Mouse (Mus musculus) c-Kit-positive CD71-negative TER-119-negative erythroid progenitor cells, embryonic 14.5 days (primary cell): Measurements from ENCODE around the gene Rtl3.
A peak's percentile ranks its signal among the peaks of the same experiment; 100 is the strongest.

Source experiments
- DNase-seq: peaks from one replicate; pipeline ENCODE4 v3.0.0-alpha.2; 2013; ENCODE audit warnings: low read depth

Gene Rtl3

GRCm38 (mm10) chrX:106840409-106840808, at the start of gene Rtl3:
Gene Rtl3, minus strand, starts transcription at chrX:106840644.
- DNase-seq = no peak

GRCm38 (mm10) chrX:106872315-106872714, 31.9 kb upstream of the Rtl3 start:
- DNase-seq = no peak

- DNase-seq = no peak
These were observed 31.4 kb upstream of the Rtl3 start for GRCm38 (mm10) chrX:106871894-106872293.

GRCm38 (mm10) chrX:106871426-106871825, 31.0 kb upstream of the Rtl3 start:
- no peak for DNase-seq

- no peak for DNase-seq
These were observed 13.3 kb upstream of the Rtl3 start for GRCm38 (mm10) chrX:106853523-106854300.

GRCm38 (mm10) chrX:106839591-106839990, 853 bp downstream of the Rtl3 start:
- no peak for DNase-seq

- no peak for DNase-seq
These were observed 9.9 kb downstream of the Rtl3 start for GRCm38 (mm10) chrX:106830494-106830893.

GRCm38 (mm10) chrX:106809560-106810226, 30.8 kb downstream of the Rtl3 start:
- DNase-seq = no peak

- no peak for DNase-seq
These were observed 36.1 kb downstream of the Rtl3 start for GRCm38 (mm10) chrX:106804387-106804786.

GRCm38 (mm10) chrX:106794686-106795085, 45.8 kb downstream of the Rtl3 start:
- DNase-seq = peak; percentile 10
